Mouse (Mus musculus) ZHBTc4 (cell line): ENCODE data around the gene Mymk.

ENCODE experiments used
- DNase-seq: peaks from one replicate; pipeline ENCODE4 v3.0.0-alpha.2; 2011; ENCODE audit warnings: low read depth, low spot score

Mymk gene

DNA sequence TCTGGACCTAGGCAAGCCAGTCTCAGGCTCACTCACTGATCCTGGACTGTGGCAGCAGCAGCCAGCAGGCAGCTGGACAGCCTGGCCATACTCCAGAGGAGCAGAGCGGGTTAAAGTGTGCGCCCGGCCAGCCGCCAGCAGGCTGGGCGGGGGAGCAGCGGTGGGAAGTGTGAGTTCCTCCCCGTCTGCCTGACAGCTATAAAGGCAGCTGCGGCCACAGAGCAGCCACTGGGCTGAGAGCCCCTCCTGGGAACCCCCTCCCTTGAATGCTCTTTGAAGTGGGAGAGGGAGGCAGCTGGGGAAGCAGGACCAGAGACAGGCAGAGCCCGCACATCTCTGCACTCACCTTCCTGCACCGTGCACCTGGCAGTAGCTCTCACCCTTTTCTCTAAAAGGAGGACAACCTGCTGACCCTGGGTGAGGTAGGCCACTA is 7.2 kb upstream of the Mymk start, which contains the start of gene Adamtsl2:
Gene Adamtsl2 (plus strand): TSS at position 228 of the 433 bp plus-strand sequence.
- peak; percentile 13 for DNase-seq

DNA sequence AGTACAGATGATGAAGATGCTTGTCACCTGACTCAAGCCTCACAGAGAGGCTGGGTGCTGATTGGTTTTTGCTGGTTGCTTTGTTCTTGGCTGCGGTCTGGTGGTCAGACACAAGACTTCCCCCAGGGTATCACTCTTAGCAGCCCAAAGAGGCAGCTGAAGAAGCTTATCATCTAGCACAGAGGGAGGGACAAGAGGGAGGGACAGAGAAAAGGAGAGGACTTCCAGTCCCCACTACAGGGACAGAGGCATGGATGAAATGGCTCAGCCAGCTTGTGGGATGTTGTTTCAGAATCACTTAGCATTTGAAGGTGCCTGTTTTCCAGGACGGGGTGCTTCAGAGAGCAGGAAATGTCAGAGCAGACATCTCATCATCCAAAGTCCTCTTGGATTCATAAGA is 6.3 kb upstream of the Mymk start:
- DNase-seq: no peak

DNA sequence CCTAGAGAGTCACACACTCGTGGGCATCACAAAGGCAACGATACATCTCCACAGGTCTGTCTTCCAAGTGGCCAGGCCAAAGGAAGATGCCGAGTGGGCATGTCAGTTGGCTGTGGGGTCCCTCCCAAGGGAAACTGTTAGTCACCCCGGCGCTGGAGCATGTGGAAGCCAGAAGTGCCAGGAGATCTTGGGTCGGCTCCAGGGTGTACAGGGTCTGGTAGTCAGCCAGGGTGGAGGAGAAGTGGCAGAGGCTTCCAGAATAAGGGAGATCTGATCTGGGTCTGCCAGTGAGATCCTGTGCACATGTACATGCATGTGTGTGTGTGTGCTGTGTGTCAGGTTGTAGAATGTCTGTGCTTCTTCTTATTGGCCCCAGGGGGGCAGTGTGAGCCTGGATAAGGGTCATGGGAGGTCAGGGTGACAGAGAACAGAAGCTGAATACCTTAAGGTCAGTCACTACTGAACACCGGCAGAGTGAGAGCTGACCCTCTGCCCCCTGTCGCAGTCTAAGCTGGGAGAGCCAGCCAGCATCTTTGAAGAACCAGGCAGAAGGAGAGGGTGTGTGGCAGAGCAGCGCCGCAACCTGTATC is 5.8 kb upstream of the Mymk start:
- DNase-seq: peak; percentile 24

DNA sequence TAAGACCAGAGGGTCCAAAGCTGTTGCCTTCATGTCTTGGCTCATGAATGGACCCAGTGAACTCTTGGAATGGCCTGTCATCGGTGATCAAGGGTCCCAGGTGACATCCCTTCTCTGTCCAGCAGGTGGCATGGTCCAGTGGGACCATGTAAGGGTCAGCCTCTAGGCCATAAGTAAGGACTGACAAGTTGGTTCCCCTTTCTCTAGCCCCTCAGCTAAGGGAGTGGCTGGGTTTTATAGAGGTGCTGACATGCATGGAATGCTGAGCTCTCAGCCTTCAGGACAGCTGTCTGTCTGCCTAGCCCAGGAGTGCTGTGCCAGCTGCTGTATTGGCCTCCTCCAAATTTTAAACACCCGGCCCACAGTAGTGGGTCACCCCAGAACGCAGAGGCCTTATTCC is 3.5 kb upstream of the Mymk start:
- DNase-seq: peak; percentile 43

DNA sequence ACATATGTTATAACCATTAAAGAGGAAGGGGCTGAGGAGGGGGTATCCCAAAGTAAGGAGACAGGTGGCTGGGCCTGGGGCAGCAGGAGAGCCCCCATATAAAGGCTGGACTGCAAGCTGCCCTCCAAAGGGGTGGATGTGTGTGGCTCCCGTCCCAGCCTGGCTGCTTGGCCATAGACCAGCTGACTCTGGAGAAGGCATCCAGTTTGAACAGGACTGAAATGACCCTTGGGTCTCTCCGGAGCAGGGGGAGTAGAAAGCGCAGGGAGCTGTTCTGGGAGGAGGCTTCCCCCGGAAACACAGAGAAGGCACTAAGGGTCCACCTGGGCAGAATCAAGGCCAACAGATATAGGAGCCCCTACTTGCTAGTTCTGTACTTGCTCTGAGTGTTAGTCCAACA is 2.8 kb upstream of the Mymk start:
- DNase-seq: no peak

DNA sequence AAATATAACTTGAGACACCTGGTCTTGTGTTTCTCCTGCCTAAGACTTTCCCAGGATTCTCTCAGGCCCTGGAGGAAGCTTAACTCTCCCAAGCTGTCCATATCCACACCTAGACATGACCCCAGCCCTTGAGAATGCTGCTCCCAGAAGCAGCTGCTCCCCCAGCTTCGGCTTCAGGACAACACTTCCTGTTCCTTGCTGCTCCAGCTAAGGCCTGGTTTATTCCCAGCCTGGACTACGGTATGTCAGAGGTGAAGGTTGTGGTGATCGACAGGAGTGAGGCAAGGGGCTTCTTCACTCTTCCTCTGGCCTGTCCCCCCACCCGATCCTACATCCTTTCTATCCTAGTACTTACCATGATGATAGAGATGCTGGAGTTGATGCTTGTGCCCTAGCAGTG is 1.4 kb upstream of the Mymk start:
- no peak for DNase-seq

DNA sequence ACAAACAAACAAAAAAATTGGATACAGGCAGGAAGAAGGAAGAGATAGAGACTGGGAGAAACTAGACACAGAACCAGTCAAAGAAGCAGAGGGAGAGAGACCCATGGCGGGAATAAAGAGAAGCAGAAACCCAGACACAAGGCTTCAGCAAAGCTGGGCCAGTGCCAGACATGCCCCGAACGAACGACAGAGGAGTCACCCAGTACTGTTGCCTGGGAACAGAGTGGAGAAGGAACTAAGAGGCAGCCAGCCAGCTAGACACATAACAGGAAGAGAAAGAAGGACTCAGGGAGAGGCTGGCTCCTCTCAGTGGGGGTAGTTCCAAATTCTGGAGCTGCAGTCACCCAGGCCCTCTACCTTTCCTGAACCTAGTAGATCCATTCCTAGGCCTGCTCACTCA is 842 bp downstream of the Mymk start:
- no peak for DNase-seq

DNA sequence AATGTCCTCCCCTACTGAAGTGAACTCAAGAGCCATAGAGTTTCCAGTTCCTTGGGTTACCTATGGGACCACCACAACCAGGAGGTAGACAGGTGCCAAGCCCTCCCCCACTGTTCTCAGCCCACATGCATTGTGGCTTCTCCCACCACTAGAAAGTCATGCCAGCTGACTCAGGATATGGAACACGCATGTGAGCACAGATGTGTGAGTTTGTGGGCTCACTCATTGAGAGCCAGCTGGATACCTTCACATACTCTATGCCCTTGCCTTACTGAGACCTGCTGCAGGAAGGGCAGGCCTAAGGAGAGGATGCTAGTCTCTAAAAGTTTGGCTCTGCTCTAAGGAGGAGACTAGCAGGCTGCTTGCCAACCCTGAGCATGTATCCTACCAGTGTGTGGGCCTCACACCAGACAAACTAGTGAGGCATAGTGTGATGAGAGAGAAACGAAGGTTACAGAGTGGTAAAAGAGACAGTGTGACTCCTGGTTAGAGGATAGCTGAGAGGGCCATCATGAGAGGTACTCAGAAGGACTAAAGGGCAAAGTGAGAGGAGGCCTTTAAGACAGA is 1.6 kb downstream of the Mymk start:
- DNase-seq: no peak

DNA sequence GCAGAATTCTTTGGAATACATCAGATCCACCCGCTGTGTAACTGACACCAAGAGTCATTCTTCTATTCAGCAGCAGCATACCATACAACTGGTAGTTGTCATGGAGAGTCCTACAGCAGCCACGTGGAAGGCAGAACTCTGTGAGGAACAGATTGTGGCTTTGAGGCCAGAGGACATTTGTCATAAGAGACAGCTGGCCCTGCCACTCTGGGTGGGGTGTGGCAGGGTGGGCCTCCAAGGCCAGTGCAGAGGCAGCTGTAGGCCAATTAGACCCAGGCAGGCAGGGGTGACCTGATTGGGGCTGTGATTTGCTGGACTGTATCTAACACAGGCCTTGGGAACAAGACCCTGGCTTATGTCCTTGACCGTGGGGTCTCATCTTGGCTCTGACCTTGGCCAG is 2.3 kb downstream of the Mymk start:
- no peak for DNase-seq

DNA sequence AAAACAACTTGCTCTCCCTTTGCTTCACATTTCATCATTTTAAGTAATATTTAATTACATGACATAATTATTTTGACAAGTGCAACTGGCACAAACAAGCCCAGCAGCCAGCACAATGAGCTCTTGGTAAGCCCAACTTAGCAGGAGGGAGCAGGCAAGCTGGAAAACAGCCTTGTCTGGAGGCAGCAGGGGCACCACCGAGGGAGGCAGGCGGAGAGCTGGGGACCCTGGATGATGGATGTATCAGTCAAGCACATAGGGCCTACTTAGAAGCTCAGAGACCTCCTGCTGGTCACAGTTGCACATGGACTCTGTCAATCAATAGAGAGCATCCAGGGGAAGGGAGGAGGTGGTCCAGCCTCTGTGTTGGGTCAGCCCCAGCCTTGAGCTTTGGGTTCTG is 4.0 kb downstream of the Mymk start:
- DNase-seq: no peak

DNA sequence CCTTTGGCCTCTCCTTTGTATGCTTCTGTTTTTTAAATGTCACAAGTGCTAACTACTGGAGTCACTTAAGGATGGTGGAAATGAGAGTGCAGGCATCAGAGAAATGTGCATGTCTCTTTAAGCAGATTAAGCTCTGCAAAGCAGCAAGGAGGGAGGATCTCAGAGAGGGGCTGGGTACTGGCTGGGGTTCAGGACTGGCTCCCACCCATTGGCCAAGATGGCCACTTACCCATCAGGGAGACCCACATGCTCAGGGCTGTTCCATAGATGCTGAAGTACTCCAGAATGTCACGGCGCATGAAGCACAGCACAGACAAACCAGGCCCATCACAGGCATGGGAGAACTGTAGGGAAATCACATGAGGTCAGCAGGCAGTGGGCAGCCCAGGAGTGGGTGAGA is 4.9 kb downstream of the Mymk start:
- no peak for DNase-seq

DNA sequence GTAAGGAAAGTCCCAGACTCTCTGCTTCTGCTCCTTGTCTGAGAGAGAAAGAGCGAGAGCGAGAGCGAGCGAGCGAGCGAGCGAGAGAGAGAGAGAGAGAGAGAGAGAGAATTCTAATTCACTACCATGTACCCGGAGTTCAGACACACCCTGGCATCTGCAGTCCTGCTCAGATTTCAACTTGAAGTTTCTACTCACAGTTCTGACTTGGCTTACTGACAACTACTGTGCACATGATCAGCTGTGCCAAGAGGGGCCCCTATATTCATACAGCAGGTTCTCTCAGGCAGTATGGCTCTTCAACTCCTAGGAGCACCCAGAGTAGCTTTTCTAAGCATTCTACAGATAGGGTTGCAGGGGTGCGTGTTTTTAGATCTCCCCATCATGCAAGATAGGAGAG is 12.8 kb downstream of the Mymk start:
- DNase-seq: no peak

DNA sequence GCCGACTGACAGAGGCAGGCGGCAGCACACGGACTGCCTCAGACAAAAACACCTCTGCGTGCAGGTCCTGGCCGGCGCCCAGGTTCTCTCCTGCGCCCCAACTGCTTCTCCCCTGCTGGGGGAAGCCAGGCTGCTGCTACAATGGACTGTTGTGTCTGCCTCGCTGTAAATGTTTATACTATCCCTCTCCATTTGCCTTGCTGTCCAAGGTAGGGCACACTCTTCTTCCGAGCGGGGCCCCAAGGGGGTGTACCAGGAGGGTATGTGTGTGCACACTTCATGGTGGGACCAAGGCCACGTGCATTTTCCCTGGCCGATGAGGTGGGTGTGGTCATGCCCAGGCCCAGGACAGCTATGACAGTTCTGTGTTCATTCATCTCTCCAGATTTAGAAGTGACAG is 13.2 kb downstream of the Mymk start:
- DNase-seq: no peak

DNA sequence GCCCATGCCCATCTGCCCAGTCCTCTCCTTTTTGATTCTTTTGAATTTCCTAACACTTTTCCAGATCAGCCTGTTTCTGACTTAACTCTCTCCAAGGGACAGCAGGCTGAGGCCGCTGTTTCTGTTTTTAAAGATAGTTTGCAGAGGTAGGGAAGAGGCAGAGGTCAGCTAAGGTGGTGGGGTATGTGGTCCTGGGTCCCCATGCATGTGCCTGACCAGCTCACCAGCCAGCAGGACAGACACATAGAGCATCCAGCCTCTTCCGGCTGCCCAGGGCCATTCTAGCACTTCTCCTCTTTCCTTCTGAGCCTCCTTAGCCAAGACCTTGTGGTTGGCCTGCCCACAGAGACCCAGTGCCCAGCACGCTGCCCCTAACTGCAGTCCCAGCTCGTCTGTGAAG is 13.7 kb downstream of the Mymk start:
- no peak for DNase-seq

DNA sequence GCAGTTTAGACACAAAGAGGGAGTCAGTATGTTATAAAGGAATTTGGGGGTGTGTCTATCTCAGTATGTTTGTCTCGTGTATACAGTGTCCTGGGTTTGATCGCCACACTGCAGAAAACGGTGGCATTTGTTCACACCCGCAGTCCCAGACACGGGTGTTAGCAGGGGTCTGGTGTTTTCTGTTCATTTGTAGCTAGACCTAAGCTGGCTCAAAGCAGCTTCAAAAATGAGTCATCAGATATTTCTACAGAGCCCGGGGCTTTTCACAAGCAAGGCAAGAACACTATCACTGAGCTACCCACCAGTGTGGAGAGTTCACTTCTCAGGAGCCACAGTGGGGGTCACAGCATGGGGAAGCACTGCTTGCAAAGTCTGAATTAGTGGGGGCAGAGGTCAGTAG is 22.6 kb downstream of the Mymk start:
- no peak for DNase-seq

DNA sequence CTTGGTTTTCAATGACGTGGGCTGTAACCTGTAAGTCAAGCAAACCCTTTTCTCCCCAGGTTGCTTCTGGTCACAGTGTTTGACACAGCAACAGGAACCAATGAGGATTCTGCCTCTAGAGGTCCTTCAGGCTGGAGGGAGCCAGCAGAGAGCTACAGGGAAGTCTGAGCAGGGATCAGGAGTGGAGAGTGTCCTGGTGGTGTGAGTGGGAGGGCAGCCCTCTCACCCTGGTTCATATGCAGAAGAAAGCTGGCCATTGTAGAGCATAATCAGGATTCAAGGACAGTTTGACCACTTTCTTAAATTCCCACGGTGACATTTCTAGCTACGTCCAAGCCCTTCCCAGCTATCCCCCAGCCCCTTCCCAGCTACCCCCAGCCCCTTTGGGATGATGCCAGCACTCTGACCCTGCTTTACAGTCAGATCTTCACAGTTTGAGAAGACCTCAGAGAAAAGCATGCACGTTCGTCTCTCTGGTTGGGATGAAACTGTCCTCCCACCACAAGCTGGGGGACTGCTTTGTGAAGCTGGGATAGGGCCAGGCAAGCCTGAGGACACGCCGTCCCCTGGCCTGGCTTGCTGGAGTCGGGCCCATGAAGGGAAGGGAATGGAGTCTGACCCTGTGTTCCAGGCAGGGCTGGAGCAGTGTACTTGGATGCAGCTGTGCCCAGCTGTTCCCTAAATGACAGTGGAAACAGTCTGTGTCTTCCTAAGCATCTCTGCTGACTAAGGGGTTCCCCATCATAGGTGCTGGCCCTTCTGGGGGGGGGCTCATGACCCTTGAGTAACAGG is 25.8 kb downstream of the Mymk start:
- DNase-seq: no peak

DNA sequence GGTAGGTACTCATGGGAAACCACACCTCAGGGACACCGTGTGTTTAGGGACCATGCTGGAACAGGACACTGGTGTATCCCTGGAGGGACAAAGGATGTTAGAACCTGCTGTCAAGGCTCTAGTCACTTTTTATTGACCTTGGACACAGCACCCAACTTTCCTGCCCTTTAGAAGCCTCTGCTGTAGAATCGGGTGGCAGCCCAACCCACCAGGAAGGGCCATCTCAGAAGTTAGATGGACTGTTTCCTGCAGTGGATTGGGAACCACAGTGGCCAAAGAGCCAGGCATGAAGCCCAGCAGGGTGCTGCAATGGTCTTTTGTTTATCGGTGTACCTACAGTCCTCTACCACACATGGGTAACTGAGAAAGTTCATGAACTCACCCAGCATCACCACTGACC is 27.3 kb downstream of the Mymk start:
- DNase-seq: no peak

DNA sequence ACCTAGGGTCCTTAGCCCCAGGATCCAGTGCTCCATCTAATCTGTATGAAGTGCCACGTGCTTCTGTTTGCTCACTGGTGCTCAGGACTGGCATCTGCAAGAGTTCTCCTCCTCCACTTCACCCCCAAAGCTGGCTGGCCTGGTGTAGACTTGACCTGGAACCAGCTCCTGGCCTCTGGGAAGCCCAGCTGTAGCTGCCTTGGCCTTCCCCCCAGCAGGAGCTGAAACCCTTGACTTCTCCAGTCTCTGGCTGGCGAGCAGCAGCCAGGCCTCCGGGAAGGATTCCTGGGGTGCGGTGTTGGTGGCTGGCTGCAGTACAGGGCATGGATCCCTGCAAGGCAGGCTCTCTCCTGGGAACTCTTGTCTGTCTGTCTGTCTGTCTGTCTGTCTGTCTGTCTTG is 27.8 kb downstream of the Mymk start:
- no peak for DNase-seq

DNA sequence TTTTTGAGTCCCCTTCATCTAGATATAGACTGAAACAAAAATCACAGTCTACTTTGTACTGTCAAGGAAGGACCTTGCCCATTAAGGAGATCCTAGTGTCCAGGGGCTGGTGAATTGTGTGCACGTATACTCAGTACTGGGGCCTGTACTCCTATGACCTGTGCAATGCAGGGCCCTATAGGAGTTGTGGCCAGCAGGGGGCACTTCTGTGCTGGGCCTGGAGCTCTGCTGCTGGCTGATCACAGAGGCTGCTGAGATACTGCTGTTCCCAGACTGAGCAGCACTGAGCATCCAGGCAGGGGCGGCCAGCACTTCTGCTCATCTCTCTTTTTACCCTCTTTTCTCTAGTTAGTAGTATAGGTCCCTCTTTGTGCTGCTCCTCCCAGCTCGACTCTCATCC is 28.5 kb downstream of the Mymk start:
- DNase-seq: peak; percentile 73

DNA sequence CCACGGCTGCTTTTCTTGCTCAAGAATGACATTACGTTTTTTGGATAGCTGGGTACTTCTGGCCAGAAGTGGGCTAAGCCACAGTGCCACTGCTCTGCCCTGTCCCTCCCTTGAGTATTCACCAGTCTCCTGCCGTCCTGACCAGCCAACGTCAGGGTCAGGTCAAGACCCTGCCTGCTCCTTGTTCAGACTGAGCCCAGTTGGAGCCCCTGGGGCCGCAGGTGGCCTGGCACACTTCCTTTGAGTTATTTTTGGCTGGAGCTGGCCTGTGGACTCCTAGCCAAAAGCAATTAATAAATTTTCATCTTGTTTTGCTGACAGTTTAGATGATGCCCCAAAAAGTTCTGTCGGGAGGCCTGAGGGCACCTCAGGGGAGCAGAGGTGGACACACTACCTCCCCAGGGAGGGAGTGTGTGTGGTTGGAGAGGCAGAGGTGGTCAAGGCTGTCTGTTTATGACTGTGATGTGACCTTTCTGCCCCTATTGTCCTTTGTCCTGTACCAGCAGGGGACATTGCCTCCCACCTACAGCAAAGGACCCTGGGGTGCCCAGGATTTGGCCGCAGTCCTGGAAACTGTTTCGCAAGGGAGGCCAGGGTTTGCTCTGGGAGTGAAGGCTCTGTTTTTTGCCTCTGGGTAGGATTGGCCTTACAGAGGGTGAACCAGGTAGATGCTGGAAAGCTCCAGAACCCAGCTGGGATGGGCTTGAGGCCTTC is 29.7 kb downstream of the Mymk start:
- DNase-seq: no peak

DNA sequence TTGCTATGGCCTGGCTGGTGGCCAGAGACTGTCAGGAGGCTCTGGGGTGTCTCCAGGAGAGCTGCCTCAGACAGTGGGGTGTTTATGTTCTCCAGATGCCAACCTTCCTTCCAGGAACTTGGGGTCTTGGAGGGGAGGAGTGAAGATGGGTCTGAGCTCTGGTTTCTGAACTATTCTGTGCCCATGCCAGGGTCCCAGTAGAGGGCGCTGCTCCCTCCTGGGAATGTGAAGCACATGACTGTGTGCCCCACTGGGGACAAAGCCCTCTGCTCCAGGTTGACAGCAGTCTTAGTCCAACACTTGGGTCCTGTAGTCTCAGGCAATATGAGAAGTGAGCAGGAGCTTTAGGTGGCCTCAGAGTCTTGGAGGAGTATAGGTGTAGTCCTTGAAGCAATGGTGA is 32.7 kb downstream of the Mymk start:
- DNase-seq: peak; percentile 68

DNA sequence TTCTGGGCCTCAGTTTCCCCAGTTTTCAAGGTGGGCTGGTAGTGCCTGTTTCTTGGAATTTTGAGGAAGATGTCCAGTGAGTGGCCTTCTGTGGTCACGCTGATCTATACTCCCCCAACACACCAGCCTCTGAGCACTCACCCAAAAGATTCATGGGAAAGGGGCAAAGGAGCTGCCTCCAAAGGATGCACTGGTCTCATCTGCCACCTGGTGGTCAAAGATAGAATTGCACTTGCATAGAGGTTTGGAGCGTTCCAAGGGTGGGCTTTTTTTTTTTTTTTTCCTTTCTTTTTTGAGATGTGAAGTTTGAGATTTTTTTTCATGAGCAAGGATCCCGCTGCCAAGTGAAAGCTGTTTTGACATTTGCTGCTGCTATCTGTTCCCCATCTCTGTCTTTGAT is 33.4 kb downstream of the Mymk start:
- DNase-seq: peak; percentile 78

DNA sequence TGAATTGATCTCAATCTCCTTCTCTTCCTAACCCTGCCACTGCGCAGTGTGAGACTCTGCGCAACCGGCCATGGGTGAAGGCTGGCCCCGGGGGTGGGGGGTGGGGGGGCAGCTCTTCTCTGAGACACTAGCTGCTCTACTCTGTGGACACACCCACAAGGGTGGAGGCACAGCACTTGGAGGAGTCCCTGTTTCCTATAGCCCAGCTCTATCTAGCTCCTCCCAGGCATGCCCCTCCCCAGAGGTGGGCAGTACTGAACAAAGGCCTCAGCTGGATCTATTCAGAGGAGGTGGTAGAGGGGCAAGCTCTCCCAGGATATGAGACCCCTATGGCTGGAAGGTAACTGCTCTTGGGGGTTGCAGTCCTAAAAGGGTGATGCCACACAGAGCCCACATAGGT is 35.0 kb downstream of the Mymk start:
- peak; percentile 51 for DNase-seq
